In genomic region chr1:85651770-85652275, GRCm38 (mm10) we compare ENCODE assay signal across 7 mouse cellular contexts. TPM values are rescaled to one million over a fixed set of nuclear protein-coding genes. Genes with fewer than 3 reads are reported as not detected.
DNase-seq lines count a peak whose midpoint lies in the region; TF ChIP-seq lines count a peak whose summit lies in the region.
"Not testable (repeated sequence)": the region's sequence is repeated elsewhere in the genome, so short reads cannot be mapped to it uniquely, and the experiment has no call there.

No protein-coding gene starts in this region.

- not testable (repeated sequence) for H3K4me1 ChIP-seq in kidney, adult 2 months (ENCODE audit: control insufficient read depth, insufficient read depth, low read length)

- peak overlapping the region; percentile 38; the same call in 1 of the 2 replicates for H3K27ac ChIP-seq in kidney, adult 2 months (ENCODE audit: insufficient read depth, low read depth, low read length)

- not testable (repeated sequence) for TF ChIP-seq CTCF in kidney, adult 2 months (conservative IDR thresholded peaks at IDR 0.05; ENCODE audit: insufficient read depth, insufficient read length, low read depth, low read length)

- TF ChIP-seq POLR2A in kidney, adult 2 months (IDR thresholded peaks at IDR 0.05; ENCODE audit: low read depth, low read length): not testable (repeated sequence)

- peak overlapping the region; percentile 49 for H3K4me3 ChIP-seq in kidney, adult 2 months (ENCODE audit: insufficient read depth, low read depth, low read length)

- not testable (repeated sequence) for H3K27me3 ChIP-seq in kidney, adult 2 months (replicated peaks; ENCODE audit: control insufficient read depth, insufficient read depth, low read length)

- peak; percentile 14 for DNase-seq in adrenal gland, adult 2 months
- peak; percentile 46 to 59 for DNase-seq in cerebellum, postnatal 25 days
- DNase-seq in heart, adult 11 months: peak; percentile 93
- peak; percentile 37 for DNase-seq in kidney, adult 2 months
- DNase-seq in layer of hippocampus, postnatal 10 days (ENCODE audit: low spot score in 2 of 2): peak; percentile 58 to 66
- peak; percentile 5 for DNase-seq in lung, postnatal 14 days
- peak; percentile 34 for DNase-seq in right cerebral cortex, postnatal 4 days

- H3K36me3 ChIP-seq in kidney, adult 2 months (ENCODE audit: control insufficient read depth, insufficient read depth, low read length): not testable (repeated sequence)

- 63% methylated on average over 13 of the region's 13 CpGs for WGBS in kidney, adult 2 months

RNA-seq across cellular contexts. Expression of gene Sp100, which starts 2.0 kb away (rescaled TPM):
- total RNA-seq in adrenal gland, adult 2 months (2021): 10 to 100 TPM; 19.1 to 21.0 TPM
- 2.7 and 2.9 TPM in 2 replicates for polyA plus RNA-seq in adrenal gland, adult 2 months (2012; rRNA removed)
- 11.9 and 21.4 TPM in 2 replicates for polyA plus RNA-seq in kidney, adult 2 months (2012; rRNA removed)
- under 1 TPM; 0.42 to 0.50 TPM for total RNA-seq in layer of hippocampus, postnatal 10 days (2021)

RNA-seq across cellular contexts. Expression of gene Sp140, which starts 51.6 kb away (rescaled TPM):
- total RNA-seq in adrenal gland, adult 2 months (2021): 1 to 10 TPM; 2.2 to 6.0 TPM
- polyA plus RNA-seq in adrenal gland, adult 2 months (2012; rRNA removed): 0.93 and 2.5 TPM in 2 replicates
- polyA plus RNA-seq in kidney, adult 2 months (2012; rRNA removed): 2.1 and 2.8 TPM in 2 replicates
- 1 to 10 TPM; 1.2 to 1.6 TPM for total RNA-seq in layer of hippocampus, postnatal 10 days (2021)

RNA-seq across cellular contexts. Expression of gene Sp110, which starts 53.2 kb away (rescaled TPM):
- total RNA-seq in adrenal gland, adult 2 months (2021): 1 to 10 TPM; 3.3 to 4.9 TPM
- polyA plus RNA-seq in adrenal gland, adult 2 months (2012; rRNA removed): 3.1 and 3.5 TPM in 2 replicates
- polyA plus RNA-seq in kidney, adult 2 months (2012; rRNA removed): 5.3 and 10.6 TPM in 2 replicates
- total RNA-seq in layer of hippocampus, postnatal 10 days (2021): under 1 TPM; 0.41 to 0.89 TPM

Comparison
In these comparisons a context has a peak if more than half of its experiments do, and no peak if none do; other contexts are left out.
1. Peak in every context shown above with its lines: DNase-seq, H3K4me3 ChIP-seq and H3K27ac ChIP-seq.
2. DNase-seq: peak in every context shown above with its lines; median percentile 93 in heart, adult 11 months; 62 in layer of hippocampus, postnatal 10 days; 52 in cerebellum, postnatal 25 days; 37 in kidney, adult 2 months; 34 in right cerebral cortex, postnatal 4 days; 14 in adrenal gland, adult 2 months; 5 in lung, postnatal 14 days.
3. RNA of gene Sp100, which starts 2.0 kb away (total RNA-seq): 19.1 to 21.0 TPM in adrenal gland, adult 2 months; 0.42 to 0.50 TPM in layer of hippocampus, postnatal 10 days; every median in the first group is over 10 times any median in the second.